Mouse (Mus musculus) gastrocnemius, adult 8-10 months (tissue): Measurements from ENCODE around the gene Atp2a3. TPM values are rescaled to one million over a fixed set of nuclear protein-coding genes. Genes with fewer than 3 reads are reported as not detected.

Experiments used
- DNase-seq, 2 experiments: peaks; one replicate each; pipeline ENCODE4 v3.0.0; 2022; ENCODE audit warnings: low spot score in 2 of 2
- total RNA-seq, 4 experiments: library from RNA; stranded (reverse); gene quantifications; 2 replicates each; pipeline ENCODE4 v1.2.4; 2022

Gene Atp2a3
- total RNA-seq, result 1 to 10 TPM; 3.4 to 6.6 (median 4.9) TPM

DNA sequence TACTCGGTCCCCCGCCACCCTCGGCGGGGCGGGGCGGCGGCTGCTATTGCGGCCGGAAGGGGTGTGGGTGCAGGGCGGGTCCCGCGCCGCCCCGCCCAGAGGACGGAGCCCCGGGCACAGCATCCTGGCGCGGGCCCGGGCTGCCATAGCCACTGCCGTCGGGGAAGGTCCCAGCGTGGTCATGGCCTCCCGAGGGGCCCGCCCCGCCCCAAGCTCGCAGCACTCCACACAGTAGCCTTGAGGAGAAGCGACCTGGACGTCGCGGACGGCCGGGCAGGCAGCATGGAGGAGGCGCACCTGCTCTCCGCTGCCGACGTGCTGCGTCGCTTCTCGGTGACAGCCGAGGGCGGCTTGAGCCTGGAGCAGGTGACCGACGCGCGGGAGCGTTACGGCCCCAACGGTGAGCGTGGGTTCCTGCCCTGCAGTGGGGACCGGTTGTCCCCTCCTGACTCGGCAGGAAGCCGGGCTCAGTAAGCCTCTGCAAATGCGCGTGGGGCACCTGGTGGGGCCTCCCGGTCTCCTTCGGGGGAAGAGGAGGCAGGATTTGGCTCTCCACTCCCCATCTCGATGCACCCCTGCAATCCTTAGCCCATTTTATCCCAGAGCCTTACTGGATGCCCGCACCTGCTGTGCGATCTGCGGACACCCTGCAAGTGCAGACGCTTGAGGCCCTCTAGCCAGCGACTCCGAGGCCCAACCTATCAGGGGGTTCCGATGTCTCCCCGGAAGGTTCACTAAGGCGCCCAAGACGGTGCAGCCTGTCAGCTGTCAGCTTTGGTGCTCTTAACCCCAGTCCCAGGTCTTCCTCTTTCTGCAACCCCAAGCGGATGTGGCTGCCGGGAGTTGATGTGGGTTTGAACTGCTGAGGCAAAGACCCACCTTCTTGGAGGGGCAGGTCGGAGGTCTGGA, at the start of gene Atp2a3:
Atp2a3 (plus strand) TSS at position 98 of the 909 bp plus-strand sequence.
- DNase-seq, result peak in 1 of 2 experiments; percentile 20

DNA sequence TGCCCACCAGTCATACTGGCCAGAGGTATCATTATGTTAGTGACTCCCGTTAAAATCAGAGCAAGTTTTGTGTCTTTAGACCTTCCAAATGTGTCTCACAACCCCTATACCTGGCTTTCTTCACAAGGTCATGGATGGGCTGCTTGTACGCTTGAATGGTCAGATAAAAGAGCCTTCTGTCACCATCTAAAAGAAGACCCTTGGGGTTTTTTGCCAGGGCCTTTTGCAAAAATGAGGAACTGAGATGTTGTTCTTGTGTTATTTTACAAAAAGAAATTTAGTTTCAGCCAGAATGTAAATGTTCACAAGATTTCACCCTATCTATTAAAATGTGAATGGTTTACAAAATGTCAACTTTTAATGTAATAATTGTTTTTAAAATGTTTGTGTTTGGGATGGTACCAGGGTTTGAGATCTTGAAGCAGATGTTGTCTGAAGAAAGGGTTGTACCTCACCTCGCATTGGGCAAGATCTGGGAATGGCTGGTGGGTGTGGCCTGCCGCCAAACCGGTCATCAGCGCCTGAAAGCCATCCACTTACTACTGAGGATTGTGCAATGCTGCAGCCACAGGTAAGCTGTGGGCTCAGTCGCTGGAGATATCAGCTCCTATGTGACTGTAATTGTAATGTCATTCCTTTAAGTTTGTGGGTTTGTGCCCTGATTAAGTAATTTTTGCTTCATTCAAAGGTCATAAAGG, 43.5 kb upstream of the Atp2a3 start:
- no peak for DNase-seq

DNA sequence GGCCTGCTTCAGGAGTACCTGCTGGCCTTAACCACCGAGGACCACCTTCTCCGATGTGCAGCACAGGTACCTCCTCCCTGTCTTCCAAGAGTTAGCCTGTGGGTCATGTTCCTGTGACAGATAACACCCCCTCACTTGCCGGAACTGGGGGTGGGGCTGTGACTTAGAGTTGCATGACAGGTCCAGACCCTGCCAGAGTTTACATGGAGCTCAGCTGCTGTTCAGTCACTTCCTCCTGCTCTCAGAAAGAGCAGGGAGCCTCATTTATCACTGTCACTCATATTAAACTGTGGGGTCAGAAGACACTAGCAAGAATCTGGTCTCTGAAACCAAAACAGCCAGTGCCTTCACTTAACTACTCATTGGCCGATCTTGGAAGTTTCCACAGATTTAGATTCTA, 37.9 kb upstream of the Atp2a3 start:
- DNase-seq, result no peak

DNA sequence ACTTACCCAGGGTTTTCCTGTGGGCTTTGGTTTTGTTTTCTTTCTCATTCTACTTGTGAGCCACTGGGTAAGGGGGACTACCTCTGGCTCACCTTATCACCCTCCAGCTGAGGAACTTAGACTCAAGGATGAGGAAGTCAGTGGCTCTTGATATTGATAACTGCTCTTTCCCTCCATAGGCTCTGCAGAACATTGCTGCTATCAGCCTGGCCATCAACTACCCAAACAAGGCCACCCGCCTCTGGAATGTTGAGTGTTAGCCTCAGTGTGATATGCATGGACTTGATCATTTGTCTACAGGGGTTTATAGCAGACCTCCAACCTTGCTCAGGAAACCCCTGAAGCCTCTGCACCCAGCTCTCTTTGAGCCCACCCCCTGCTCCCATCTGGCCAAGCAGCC, 36.5 kb upstream of the Atp2a3 start:
- no peak for DNase-seq

DNA sequence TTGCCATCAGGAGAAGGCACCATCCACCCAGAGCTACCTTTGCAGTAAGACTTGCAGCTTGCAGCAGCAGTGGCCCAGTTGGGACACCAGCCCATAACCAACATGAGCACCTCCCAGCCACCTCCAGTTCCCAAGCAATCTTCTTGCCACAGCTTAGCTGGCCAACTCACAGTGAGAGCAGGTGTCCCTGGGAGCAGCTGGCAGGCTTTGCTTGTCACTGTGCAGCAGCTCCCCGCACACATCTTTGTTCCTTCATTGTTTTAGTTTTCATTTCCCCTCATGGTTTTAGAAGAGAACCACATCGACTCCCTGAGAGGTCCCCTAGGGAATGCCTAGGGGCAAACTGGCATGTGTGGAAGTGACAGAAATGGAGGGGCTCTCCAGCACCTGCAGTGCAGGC, 35.9 kb upstream of the Atp2a3 start:
- DNase-seq, result no peak

DNA sequence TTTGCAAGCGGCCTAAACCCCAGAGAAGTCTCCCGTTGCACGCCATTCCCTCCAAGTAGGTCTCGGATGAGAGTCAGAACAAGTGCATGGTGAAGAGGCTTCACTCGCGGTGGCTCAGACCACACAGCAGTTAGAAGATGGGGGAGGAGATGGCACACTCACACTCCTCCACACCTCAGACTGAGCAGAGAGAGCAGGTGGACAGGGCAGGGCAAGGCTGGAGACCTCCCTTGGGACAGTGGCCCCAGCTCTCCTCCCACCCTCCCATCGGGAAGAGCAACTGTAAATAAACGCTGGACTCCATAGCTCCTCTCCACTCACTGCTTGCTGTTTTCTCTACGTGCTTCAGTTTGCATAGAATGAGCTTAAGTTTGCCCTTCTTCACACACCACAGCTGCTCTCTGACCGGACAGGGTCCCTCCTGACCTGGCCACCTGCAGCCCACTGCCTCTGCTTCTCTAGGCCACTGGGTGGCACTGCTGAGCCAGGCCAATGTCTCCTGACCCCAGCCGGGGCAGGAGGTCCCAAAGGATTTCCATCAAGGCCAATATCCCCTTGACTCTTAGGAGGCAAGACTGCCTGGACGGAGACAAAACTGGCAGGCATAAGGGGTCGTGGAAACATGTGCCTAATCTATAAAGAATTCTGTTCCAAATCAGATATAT, 34.6 kb upstream of the Atp2a3 start:
- DNase-seq, result peak in 1 of 2 experiments; percentile 35

DNA sequence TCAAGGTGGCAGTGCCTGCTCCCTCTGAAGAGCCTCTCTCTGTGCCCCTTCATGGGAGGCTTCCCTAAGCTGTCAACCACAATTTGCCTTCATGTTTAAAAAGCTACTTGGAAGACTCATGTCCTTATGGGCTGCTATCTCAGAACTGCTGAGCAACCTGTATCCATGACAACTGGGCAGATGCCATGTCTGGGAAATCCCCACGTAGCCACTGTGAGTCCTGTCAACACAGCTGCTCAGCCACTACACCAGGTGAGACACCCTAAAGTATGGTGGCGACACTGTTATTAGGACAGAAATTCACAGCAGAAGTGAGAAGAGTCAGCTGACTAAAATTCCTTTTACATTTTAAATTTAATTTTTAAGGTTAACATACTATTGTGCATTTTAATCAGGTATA, 32.5 kb upstream of the Atp2a3 start:
- DNase-seq, result no peak

DNA sequence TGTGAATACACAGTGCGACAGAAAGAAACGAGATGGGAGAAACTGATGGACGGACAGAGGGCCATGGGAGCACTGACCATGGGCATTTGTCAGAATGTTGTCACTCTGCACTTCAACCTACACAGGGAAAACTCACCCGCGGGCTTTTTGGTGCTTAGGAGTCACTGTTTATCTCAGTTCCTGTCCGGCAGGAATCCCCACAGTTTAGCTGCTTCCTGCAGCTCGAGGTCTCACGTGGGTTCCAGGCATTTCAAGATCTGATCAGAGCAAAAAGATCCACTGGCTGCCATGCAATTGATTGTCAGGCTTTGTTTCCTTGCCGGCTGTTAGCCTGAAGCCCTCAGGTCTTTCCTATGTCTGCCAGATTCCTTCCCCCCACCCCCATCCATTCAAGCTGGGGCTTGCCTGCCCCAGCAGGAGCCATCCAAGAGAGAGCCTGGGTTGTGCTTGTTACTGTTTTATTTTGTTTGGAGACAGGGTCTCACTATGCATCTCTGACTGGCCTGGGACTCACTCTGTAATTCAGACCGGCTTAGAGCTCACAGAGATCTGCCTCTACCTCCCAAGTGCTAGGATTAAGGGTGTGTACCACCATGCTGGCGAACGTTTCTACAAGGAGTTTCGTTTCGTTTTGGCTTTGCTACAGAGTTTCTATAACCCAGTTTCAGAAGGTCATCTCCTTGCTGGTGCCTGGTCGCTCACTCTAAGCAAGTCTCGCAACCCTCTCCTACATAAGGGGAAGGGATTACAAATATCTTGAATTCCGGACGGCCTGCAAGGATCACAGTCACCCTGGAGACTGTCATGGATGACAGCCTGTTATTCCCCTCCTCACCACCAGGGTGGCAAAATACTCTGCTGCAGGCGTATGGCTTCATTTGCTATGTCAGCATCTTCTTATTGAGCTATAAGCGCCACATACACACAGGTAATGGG, 20.5 kb upstream of the Atp2a3 start:
- no peak for DNase-seq

DNA sequence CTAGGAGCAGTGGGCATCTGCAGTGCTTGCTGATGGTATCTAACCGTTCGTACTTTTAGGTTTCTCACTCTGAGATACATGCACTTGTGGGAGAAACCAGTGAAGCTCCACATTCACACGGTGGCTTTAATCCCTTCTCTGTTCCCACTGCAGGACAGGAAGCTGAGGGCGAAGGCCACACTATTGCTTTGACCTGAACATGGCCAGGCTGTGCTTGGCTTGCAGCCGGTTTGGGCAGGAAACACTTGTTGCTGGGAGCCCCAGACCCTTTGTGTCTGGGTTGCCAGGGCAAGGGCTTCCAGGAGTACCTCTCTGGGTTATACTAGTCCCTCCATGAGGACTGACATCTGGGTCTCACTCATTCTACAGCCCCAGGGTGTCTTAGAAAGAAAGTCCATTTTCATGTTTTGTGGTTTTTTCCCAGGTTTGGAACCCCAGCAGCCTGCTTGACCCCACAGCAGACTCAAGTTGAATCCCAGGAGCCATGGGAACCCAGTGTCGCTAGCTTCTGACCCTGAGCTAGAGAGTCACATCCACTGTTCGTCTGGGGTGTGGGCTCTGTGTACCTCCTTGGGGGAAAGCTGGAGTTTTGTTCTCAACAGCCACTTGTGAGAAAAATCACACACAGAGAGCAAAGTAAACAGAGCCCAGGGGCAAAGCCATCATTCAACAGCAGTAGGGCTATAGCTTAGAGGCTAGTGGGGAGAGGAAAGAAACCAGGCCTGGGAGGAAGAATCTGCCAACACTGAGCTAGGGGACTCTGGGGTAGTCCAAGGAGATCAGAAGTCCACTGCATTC, 15.8 kb upstream of the Atp2a3 start:
- no peak for DNase-seq

DNA sequence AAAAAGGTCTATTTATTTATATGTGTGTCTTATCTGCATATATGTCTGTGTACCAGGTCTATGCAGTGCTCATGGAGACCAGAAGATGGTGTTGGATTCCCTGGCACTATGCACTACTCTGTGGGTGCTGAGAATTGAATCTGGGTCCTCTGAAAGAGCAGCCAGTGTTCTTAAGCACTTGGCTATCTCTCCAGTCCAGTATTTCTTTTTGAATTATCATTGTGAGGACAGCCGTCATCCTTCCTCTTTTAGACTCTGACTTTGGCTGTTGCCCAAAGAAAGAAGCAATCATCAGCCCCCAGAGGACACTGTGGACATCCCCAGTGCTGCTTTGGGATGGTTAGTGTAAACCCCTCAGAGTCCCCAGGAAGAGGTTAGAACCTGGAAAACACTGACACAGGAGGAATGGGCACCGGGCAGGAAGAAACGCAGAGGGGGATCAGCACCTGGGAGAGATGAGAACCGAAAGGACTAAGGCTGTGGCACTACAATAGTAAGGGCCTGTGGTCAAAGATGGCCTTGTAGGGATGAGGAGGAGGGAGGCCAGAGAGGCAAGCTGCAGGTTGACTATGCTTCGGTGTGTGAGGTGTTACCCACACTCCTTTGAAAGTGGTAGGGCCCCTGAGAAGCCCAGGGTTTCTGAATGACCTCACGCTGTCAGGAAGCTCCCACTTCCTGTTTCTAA, 15.0 kb upstream of the Atp2a3 start:
- DNase-seq, result no peak

DNA sequence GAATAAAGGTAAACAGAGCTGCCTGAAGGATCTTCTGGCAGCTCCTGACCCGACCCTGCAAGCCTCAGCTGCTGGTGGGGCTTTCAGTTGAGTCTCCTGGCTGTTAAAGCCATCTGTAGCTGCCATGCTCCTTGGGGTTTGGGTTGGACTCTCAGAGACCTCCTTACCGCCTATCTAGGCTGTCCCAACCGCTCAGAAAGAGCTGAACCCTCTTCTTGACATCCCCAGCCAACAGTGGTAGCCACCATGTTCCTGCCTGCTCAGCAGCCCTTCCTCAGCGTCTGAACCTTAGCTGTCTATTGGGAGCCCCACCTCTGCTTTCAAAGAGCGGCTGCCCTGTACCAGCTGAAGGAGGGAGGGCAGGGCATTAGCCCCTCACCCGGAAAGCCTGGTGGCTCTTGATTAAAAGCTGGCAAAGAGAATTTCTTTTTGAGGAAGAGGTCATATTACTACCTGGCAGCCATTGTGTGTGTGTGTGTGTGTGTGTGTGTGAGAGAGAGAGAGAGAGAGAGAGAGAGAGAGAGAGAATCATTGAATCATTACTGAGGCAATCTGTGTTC, 14.3 kb upstream of the Atp2a3 start:
- no peak for DNase-seq

DNA sequence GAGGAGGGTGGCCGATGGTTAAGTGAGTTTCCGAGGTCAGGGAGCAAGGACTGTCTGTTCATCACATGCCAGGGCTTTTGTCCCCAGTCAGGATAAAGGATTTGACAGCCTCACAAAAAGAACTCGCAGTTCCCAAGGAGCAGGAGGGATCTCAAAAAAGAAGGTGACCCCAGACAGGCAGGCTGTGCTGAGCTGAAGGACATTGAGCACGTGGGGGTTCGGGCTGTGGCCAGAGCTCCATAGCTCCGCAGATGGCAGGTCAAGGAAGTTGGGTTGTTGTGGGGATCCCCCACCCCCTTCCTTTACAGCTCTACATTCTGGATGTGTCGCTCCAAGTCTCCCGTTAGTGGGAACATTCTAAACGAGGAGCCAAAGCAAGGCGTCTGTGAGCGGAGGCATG, 13.1 kb upstream of the Atp2a3 start:
- no peak for DNase-seq

DNA sequence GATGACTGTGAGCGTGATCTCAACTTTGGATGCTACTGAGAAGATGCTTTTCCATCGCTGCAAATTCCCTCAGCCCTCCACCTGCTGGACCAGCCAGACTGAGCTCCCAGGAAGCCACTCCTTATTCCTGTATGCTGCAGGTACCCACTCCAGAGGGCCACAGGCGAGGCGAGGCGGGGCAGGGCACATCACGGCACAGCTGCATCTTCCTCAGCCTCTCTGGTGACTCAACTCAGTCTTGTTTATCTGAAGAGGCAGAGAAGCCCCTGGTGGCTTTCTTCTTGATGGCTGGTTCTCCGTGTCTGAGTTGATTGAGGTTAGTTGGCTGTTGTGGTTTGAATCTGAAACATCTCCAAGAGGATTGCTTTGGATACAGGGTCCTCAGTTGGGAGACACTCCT, 12.7 kb upstream of the Atp2a3 start:
- no peak for DNase-seq

DNA sequence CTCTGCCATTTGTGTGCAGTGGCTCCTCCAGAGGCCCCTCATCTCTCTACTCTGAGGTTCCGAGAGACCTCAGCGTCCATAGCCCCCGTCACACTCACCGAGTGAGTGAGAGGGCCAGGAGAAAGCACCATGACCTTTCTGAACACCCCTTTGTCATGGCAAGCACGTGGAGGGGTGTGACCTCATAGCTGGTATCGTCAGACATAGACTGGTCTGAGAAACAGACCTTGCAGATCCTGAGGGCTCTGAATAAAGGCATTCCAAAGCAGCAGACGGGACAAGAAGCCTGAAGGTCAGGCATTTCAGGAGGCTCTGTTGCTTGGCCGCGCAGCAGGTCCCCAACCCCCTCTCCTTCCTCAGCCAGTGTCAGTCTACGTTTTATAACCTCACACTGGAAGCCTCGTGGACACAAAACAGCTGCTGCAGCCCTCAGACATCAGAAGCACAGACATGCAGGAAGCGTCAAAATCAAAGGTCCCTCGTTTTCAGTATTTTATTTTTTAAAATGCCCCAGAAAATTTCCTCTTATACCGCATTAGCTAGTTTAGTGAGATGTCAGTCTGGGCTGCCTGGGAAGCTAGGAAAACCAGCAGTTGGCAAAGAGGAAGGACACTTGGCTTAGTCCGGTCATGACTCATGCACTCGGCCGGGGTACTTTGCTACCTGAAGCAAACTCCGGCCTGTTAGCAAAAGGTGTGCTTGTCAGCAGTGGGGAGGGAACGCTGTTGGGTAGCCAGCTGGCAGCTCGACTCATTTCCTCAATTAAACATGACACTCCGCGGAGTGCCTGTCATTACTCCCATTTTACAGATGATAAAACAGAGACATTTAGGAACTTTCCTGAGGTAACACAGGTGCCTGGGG, 9.6 kb upstream of the Atp2a3 start:
- no peak for DNase-seq

DNA sequence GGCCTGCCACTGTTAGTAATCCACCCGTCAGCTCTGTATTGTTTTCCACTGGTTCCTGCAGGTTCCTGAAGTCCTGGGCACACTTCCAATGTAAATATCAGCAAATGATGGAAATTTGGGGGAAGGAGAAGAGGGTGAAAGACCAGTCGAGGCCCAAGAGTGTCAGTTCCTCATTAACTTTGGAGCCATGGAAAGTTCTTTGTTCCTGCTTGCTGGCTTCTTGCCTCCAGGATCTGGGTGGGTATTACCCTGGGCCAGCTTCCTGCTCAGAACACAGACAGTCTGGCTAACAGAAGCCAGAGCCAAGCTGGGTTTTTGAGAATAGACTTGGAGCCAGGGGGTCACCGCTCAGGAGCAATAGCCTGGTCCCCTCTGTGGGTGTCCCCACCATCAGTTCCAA, 8.7 kb upstream of the Atp2a3 start:
- no peak for DNase-seq

DNA sequence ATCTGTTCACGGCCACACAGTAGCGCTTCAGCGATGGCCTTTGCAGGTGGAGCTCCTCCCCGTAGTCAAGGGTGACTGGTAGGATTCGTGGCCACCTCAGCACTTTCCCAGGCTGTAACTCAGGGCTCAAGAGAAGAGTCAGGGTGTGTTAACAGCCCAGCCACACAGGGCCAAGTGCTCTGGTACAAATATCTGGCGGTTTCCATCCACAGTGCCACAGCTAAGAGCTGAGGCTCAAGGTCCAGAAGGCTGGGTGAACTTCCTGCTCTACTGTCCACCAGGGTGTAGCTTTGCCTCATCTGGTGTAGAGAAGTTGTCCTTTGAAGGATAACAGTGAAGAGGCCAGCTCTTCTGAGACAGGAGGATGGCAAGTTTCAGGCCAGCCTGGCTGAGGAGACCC, 8.3 kb upstream of the Atp2a3 start:
- DNase-seq, result no peak

DNA sequence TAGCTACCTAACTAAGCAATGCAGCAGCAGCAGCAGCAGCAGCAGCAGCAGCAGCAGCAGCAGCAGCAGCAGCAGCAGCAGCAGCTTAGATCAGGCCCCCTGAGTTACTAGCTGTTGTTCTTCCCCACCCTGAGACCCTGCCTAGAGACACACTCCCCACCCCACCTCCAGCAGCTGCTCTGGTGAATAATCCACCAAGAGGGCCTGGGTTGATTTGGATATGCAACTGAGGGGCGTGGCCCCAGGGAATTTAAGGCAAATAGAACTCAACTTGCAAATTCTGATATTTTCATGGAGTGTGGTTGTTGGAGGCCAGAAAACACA, 7.9 kb upstream of the Atp2a3 start:
- no peak for DNase-seq

DNA sequence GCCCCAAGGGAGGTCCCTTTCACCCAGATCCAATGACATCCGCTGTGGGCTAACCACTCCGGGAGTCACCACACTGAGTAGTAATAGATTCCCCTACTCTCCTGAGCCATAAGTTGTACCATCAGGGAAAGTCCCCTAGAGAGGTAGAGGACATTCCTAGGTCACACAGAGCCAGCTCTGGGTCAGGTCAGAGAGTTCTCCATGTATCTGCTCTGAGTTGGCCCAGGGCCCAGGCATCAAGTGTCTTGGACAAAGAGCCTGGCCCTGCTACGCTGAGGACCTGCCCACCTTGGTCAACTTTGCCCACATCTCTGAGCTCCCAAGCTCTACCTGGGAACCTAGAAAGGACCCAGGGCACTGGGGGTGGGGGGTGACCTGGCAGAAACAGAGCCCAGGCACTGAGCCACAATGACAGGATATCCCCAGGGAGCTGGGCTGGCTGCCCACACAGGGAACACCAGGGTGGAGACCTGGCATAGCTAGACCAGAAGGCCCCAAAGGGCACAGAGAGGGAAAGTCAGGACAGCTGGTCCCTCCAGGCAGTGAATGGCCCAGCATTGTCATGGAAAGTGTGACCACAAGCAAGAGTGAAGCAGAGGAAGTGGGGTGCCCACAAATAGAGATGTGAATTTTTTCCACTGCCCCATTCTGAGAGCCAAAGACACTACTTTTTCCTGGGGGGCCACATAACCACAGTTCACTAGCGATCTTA, 7.4 kb upstream of the Atp2a3 start:
- peak in 1 of 2 experiments; percentile 32 for DNase-seq
